Mouse (Mus musculus): Measurements from ENCODE around the gene Myo9b.
"Not testable (repeated sequence)": the region's sequence is repeated elsewhere in the genome, so short reads cannot be mapped to it uniquely, and the experiment has no call there.

Gene Myo9b

DNA sequence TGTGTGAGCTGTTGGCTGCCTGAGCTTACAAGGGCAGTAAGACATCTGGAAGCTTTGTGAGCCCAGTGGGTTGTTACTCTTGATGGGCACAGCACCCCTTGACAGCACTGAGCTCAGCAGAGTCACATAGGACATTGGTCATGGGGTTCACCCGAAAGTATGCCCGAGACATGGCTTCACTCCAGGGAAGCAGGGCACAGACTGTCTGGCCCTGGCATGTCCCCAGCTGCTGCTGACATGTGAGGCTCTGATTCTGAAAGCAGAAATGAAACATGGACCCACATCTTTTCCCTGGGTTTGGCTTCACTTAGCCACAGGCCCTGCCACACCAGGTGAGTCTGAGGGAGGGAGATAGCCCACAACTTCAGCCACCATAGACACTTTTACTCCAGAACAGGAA is 24.3 kb downstream of the Myo9b start:
- DNase-seq (ENCODE audit: low spot score in 2 of 2): no peak

GRCm38 (mm10) chr8:71297439-71297838 is 24.9 kb downstream of the Myo9b start:
- no peak for DNase-seq (ENCODE audit: low spot score in 2 of 2)

DNA sequence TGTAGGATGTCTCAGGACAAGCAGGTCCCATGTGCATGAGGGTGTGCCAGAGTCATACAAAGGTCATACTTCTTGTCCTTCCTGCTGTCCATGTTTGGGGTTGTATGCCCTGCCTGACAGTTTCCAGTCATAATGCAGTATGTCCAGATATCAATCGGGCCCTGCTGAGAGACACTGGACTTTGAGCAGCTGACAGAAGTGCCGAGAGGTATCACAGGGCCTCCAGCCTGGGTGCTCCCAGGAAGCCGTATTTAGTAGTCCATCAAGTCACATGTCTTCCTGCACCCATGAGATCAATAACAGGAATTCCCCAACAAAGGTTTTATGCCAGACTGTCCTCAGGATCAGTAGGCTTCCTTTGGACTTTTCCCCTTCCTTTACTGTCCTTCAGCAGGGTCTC is 27.2 kb downstream of the Myo9b start:
- DNase-seq (ENCODE audit: low spot score in 2 of 2): no peak

DNA sequence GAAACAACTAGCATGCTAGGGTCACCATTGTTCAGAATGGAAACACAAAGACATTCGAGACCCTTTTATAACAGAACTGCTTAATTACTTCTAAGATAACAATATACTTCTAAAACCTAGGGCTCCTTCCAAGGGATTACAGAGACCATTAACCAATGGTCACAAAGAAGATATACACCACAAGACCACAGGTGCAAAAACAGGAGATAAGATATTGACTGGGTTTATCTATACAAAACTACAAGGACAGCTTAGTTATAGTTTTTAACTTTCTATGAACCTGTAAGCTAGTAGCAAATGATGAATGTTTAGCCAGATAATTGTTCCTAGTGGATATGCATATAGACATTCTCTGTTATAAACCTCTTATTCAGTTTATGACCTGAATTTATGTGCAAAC is 30.3 kb downstream of the Myo9b start:
- no peak for DNase-seq (ENCODE audit: low spot score in 2 of 2)

GRCm38 (mm10) chr8:71303632-71304031 is 31.1 kb downstream of the Myo9b start:
- no peak for DNase-seq (ENCODE audit: low spot score in 2 of 2)

- DNase-seq (ENCODE audit: low spot score in 2 of 2): no peak
Observed at GRCm38 (mm10) chr8:71305988-71306387, 33.5 kb downstream of the Myo9b start.

DNA sequence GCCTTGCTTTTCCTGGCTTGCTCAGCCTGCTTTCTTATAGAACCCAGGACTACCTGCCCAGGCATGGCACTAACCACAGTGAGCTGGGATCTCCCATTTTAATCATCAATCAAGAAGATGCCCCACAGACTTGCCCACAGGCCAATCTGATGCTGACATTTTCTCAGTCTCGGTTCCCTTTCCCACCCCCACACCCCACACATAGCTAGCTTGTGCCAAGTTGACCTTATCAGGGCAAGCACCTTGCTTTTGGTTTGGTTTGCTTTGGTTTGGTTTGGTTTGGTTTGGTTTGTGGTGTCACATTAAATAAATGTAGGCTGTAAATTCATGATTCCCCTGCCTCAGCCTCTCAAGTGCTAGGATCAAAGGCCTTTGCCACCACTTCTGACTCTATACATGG is 34.9 kb downstream of the Myo9b start:
- no peak for DNase-seq (ENCODE audit: low spot score in 2 of 2)

- no peak for DNase-seq (ENCODE audit: low spot score in 2 of 2)
Observed at GRCm38 (mm10) chr8:71307913-71308312, 35.4 kb downstream of the Myo9b start.

DNA sequence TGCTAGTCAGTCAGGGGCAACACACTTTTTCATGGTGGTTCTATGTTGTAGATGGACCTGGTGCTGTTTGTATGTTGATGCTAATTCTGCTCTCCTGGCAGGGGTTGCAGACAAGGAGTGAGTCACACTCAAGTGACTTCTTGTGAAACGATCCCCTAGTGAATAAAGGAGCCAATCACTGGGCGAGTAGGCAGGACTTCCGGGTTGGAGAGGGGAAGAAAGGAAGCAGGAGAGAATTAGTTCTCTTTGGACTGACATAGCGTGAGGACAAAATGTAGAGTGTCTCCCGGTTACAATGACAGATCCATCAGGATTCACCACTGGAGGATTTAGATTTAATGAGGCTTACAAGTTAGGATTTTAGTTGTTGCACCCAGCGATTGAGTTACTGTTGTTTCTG is 37.9 kb downstream of the Myo9b start:
- peak in 1 of 2 experiments; percentile 48 for DNase-seq (ENCODE audit: low spot score in 2 of 2)

GRCm38 (mm10) chr8:71312700-71313099 is 40.2 kb downstream of the Myo9b start:
- peak in 1 of 2 experiments; percentile 8 for DNase-seq (ENCODE audit: low spot score in 2 of 2)

GRCm38 (mm10) chr8:71313951-71314350 is 41.4 kb downstream of the Myo9b start:
- no peak for DNase-seq (ENCODE audit: low spot score in 2 of 2)

DNA sequence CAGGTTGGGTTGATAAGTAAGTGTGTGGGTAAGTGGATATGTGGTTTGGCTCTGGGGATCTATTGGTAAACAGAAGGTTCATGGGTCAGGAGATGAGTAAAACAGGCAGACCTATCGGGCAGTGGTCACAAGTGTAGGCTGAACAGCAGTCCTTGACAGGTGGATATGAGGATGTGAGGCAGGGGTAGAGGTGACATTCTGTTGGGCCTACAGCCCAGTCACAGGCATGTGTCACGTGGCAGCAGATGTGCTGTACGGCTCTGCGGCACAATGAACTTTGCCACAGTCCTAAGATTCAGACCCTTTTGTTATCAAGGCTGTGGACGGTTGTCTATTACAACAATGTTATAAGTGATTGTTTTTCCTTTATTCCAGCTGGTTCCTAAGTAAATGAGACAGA is 43.5 kb downstream of the Myo9b start:
- no peak for DNase-seq (ENCODE audit: low spot score in 2 of 2)

DNA sequence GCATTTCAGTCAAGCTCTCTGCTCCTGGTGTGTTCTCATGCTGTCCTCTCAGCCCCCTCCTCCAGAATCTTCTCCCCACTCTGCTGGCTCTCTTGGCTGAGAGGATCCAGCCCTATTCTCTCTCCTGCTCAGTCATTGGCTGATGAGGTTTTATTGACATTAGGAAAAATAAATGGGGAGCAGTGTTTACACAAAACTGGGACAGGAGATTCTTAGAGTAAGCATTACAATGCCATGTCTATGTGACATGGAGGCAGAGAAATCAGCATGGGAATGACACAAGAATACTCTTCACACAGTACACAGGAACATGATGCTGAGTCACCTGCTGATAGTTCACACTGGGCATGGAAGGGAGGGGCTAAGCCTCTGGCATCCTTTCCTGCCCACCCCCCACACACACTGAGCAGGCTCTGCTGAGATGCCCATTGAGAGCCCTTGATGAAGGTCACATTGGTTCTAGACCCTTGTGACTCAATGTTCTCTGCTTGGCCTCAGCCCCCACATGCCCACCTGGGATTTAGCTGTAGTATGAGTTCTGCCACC is 44.0 kb downstream of the Myo9b start:
- DNase-seq (ENCODE audit: low spot score in 2 of 2): no peak

DNA sequence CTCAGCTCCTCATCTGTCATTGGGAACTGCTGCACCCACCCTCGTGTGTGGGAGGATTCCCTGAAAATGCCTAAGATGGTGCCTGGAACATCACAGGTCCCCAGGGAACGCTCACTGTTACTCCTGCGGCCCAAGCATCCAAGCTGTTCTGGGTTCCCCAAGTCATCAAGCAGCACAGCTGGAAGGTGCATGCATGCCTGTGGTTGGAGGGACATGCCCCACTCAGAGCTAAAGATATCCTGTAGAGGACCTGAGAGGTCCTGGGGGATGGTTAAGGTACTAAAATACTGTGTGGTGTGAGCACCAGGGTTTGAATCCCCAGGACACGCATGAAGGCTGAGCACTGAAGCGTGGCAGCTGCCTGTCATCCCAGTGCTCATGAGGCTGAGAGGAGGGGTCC is 46.1 kb downstream of the Myo9b start:
- DNase-seq (ENCODE audit: low spot score in 2 of 2): not testable (repeated sequence)

- not testable (repeated sequence) for DNase-seq (ENCODE audit: low spot score in 2 of 2)
Observed at GRCm38 (mm10) chr8:71319760-71320159, 47.2 kb downstream of the Myo9b start.

GRCm38 (mm10) chr8:71322939-71323338 is 50.4 kb downstream of the Myo9b start:
- DNase-seq (ENCODE audit: low spot score in 2 of 2): no peak

- DNase-seq (ENCODE audit: low spot score in 2 of 2): peak in 1 of 2 experiments; percentile 23
Observed at GRCm38 (mm10) chr8:71324848-71325247, 52.3 kb downstream of the Myo9b start.

- not testable (repeated sequence) for DNase-seq (ENCODE audit: low spot score in 2 of 2)
Observed at GRCm38 (mm10) chr8:71337834-71338233, 65.3 kb downstream of the Myo9b start.

DNA sequence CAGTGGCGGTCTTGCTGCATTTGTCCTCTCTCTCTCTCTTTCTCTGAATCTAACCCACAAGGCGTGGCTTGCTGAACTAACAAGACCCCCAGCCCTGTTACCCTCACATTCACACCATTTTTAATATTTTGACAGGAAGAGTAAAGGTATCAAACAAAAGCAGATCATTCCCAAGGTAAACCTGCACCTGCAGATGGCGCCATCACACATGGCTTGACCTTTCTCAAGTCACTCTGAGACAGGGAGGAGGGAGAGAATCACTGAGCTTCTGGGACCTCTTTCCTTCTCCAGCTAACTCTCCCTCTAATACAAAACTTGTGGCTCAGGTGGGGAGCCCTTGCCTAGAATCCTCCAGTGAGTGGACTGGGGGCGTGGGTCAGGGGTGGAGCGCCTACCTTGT is 68.1 kb downstream of the Myo9b start:
- DNase-seq (ENCODE audit: low spot score in 2 of 2): no peak

GRCm38 (mm10) chr8:71346581-71346980 is 74.1 kb downstream of the Myo9b start:
- no peak for DNase-seq (ENCODE audit: low spot score in 2 of 2)

GRCm38 (mm10) chr8:71351117-71351516 is 78.6 kb downstream of the Myo9b start:
- no peak for DNase-seq (ENCODE audit: low spot score in 2 of 2)

DNA sequence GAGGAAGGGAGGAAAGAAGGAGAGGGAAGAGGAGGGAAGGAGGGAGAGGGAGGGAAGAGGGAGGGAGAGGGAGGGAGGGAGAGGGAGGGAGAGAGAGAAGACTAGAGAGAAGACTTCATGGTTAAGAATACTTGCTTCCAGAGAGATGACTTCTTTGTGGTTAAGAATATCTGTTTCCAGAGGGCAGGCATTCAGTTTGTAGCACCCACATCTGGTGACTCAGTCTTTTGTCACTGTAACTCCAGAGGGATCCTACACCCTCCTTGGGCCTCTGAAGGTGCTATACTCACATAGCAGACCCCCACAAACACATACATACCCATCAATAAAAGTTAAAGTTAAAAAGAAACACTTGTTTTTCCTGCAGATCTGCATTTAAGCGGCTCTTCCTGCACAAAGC is 79.0 kb downstream of the Myo9b start:
- no peak for DNase-seq (ENCODE audit: low spot score in 2 of 2)

GRCm38 (mm10) chr8:71358026-71358425 is 85.5 kb downstream of the Myo9b start:
- no peak for DNase-seq (ENCODE audit: low spot score in 2 of 2)

- DNase-seq (ENCODE audit: low spot score in 2 of 2): peak; percentile 90 to 92
Observed at GRCm38 (mm10) chr8:71366771-71367528, 94.4 kb downstream of the Myo9b start, which contains the start of gene Use1. TSS of gene Use1 (plus strand) at chr8:71366848.
